Comparison of ENCODE assay signal across 30 mouse cellular contexts in genomic region chr3:136086431-136086830, GRCm38 (mm10).
DNase-seq lines count a peak whose midpoint lies in the region; ATAC-seq lines count a peak whose summit lies in the region.
"Had no signal": no experiment of that assay in that cellular context is flagged by ENCODE, and none has a peak within 500 bp of the region (broad histone marks: within the 10 kb centered on the region; RNA-seq: fewer than 3 reads in every experiment).

No protein-coding gene starts in this region.

- peak; percentile 74 for ATAC-seq in CD4-positive, CD25-positive, alpha-beta regulatory T cell, adult 4 months
- ATAC-seq in common myeloid progenitor, adult 5-6 weeks (replicated peaks; ENCODE audit: low read depth, poor library complexity, severe bottlenecking): peak; percentile 53
- ATAC-seq in hindbrain, embryonic 11.5 days (ENCODE audit: low FRiP score): no peak
- ATAC-seq: forebrain, embryonic 13.5 days; hindbrain, postnatal 0 days; intestine, embryonic 16.5 days; midbrain, embryonic 15.5 days had no signal

- 86% methylated on average over 5 of the region's 5 CpGs for WGBS in hindbrain, embryonic 11.5 days

- no peaks in the 10 kb centered on the region for H3K9me3 ChIP-seq in megakaryocyte, embryonic 14.5 days
- H3K9me3 ChIP-seq in hindbrain, embryonic 11.5 days (ENCODE audit: control insufficient read depth, low read length): no peaks in the 10 kb centered on the region
- H3K9me3 ChIP-seq: embryonic facial prominence, embryonic 10.5 days; embryonic facial prominence, embryonic 15.5 days; forebrain, embryonic 13.5 days; G1E; heart, embryonic 13.5 days; hindbrain, embryonic 10.5 days; limb, embryonic 12.5 days; liver, embryonic 15.5 days; midbrain, embryonic 15.5 days had no signal

- no peak overlapping the region for H3K4me2 ChIP-seq in hindbrain, embryonic 11.5 days (replicated peaks; ENCODE audit: low read depth, low read length)
- H3K4me2 ChIP-seq: embryonic facial prominence, embryonic 15.5 days; forebrain, embryonic 13.5 days; heart, embryonic 13.5 days; limb, embryonic 12.5 days; liver, embryonic 15.5 days; lung, embryonic 14.5 days; midbrain, embryonic 15.5 days had no signal

- peaks cover 22% of the 10 kb centered on the region for H3K4me1 ChIP-seq in megakaryocyte, embryonic 14.5 days
- no peaks in the 10 kb centered on the region for H3K4me1 ChIP-seq in hindbrain, embryonic 11.5 days (replicated peaks; ENCODE audit: control insufficient read depth, insufficient read depth, low read length)
- H3K4me1 ChIP-seq: embryonic facial prominence, embryonic 10.5 days; embryonic facial prominence, embryonic 15.5 days; forebrain, embryonic 13.5 days; heart, embryonic 13.5 days; hindbrain, embryonic 10.5 days; liver, embryonic 15.5 days; midbrain, embryonic 15.5 days had no signal

- no peak overlapping the region for H3K9ac ChIP-seq in hindbrain, embryonic 11.5 days (ENCODE audit: low read depth, low read length)
- H3K9ac ChIP-seq: embryonic facial prominence, embryonic 15.5 days; forebrain, embryonic 13.5 days; heart, embryonic 13.5 days; limb, embryonic 12.5 days; liver, embryonic 15.5 days; lung, embryonic 14.5 days; midbrain, embryonic 15.5 days had no signal

- peak; percentile 40 for DNase-seq in splenic B cell, adult 2 months (ENCODE audit: low read depth, low spot score)
- no peak for DNase-seq in urinary bladder, postnatal 4 days (ENCODE audit: low spot score in 2 of 2)
- no peak for DNase-seq in hindbrain, embryonic 11.5 days (ENCODE audit: low spot score)
- DNase-seq in cerebellum, postnatal 4 days (ENCODE audit: low spot score in 2 of 2): no peak
- DNase-seq: adrenal gland, postnatal 36 days; cerebellum, postnatal 10 days; gastrocnemius, adult 2 months; gastrocnemius, postnatal 36 days; heart, adult 2 months; heart, postnatal 10 days; kidney, adult 9 months; kidney, postnatal 10 days; lung, embryonic 14.5 days; lung, postnatal 14 days; right cerebral cortex, adult 18-20 months; thymus, postnatal 4 days had no signal

- no peak overlapping the region for H3K27ac ChIP-seq in hindbrain, embryonic 11.5 days (ENCODE audit: low read depth, low read length)
- H3K27ac ChIP-seq: embryonic facial prominence, embryonic 10.5 days; embryonic facial prominence, embryonic 15.5 days; forebrain, embryonic 13.5 days; gastrocnemius, adult 2 months; heart, adult 2 months; heart, embryonic 13.5 days; hindbrain, embryonic 10.5 days; hindbrain, postnatal 0 days; limb, embryonic 12.5 days; liver, embryonic 15.5 days; midbrain, embryonic 15.5 days had no signal

- H3K27me3 ChIP-seq in megakaryocyte, embryonic 14.5 days (replicated peaks): peaks cover 2% of the 10 kb centered on the region
- H3K27me3 ChIP-seq in splenic B cell, adult 2 months (ENCODE audit: control insufficient read depth, insufficient read depth, low read length, poor library complexity, severe bottlenecking): no peaks in the 10 kb centered on the region
- no peaks in the 10 kb centered on the region for H3K27me3 ChIP-seq in hindbrain, embryonic 11.5 days (ENCODE audit: control insufficient read depth, insufficient read depth, low read length)
- H3K27me3 ChIP-seq: embryonic facial prominence, embryonic 15.5 days; forebrain, embryonic 13.5 days; heart, embryonic 13.5 days; liver, embryonic 15.5 days; midbrain, embryonic 15.5 days had no signal

- H3K4me3 ChIP-seq in megakaryocyte, embryonic 14.5 days (replicated peaks): peak overlapping the region; percentile 43
- H3K4me3 ChIP-seq in hindbrain, embryonic 11.5 days (ENCODE audit: low read depth, low read length): no peak overlapping the region
- H3K4me3 ChIP-seq: embryonic facial prominence, embryonic 10.5 days; embryonic facial prominence, embryonic 15.5 days; forebrain, embryonic 13.5 days; gastrocnemius, adult 2 months; heart, adult 2 months; heart, embryonic 13.5 days; hindbrain, embryonic 10.5 days; limb, embryonic 12.5 days; liver, embryonic 15.5 days; midbrain, embryonic 15.5 days had no signal

- no peaks in the 10 kb centered on the region for H3K36me3 ChIP-seq in megakaryocyte, embryonic 14.5 days (replicated peaks; ENCODE audit: low read length)
- peaks cover 34% of the 10 kb centered on the region; the same call in 1 of the 2 replicates for H3K36me3 ChIP-seq in splenic B cell, adult 2 months (ENCODE audit: control insufficient read depth, insufficient read depth, low read length, poor library complexity, severe bottlenecking)
- no peaks in the 10 kb centered on the region for H3K36me3 ChIP-seq in hindbrain, embryonic 11.5 days (ENCODE audit: control insufficient read depth, insufficient read depth, low read length)
- H3K36me3 ChIP-seq: embryonic facial prominence, embryonic 10.5 days; embryonic facial prominence, embryonic 15.5 days; G1E; heart, embryonic 13.5 days; hindbrain, embryonic 10.5 days; limb, embryonic 12.5 days; liver, embryonic 15.5 days; midbrain, embryonic 15.5 days had no signal
